Mouse (Mus musculus) forelimb bud, embryonic 11.5 days (tissue): Measurements from ENCODE around the gene 9430038I01Rik.
"Not testable (repeated sequence)": the region's sequence is repeated elsewhere in the genome, so short reads cannot be mapped to it uniquely, and the experiment has no call there.

ENCODE experiments used
- DNase-seq: peaks from one replicate; pipeline ENCODE4 v3.0.0-alpha.2; 2012; ENCODE audit warnings: low read depth, low spot score

Gene 9430038I01Rik

DNA sequence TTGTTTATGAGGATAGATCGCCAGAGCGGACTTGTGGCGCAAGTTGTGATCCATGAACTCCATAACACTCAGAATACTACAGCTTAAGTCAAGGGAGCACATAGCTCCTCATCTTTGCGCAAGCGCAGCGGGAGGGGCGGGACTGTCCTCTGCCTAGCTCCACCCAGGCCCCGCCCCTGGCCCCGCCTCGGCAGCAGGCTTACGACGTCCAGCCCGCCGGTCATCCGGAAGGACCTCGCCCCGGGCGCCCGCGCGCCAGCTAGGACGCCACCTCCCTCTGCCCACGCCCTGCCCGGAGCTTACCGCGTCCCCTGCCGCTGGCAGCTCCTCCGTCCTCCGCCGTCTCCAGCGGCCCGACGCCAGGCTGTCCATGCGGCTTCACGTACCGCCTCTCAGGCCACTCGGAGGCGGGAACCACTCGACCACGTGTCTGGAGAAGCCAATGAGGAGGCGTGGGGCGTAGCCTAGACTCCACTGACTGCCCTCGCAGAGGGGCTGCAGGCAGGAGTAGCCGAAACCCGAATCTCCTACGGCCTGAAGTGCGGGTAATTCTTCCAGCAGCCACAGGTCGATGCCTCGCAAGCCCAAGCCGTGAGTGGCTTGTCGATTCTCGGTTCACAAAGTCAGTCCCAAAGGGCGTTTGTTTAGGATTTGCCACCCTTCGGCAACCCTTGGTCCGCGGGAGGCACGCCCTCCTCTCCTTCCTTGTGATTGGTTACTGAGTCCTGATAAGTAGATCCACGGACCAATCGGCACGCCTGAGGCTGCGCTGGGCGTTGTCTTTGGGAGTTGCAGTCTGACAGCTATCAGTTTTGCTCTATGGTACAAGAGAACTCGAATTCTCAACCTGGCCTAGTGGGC lies at the start of gene 9430038I01Rik:
TSS of gene 9430038I01Rik (minus strand) at position 426 of the 861 bp plus-strand sequence.
- peak; percentile 93 for DNase-seq

DNA sequence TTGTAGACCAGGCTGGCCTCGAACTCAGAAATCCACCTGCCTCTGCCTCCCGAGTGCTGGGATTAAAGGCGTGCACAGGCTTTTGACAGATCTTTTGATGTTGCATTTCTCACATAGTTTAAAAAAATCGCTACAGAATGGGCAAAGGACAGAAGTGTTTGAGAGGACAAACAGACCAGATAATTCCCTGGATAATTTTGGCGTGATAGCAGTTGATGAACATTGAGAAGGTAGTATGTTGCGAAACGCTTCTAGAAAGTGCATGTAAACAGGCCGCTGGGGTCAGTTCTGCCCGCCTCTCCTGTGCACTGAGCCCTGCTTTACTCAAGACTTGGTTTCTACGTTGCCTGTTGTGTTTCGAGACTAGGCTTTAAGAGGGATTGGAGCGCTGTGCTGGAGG lies 34.8 kb upstream of the 9430038I01Rik start:
- no peak for DNase-seq

DNA sequence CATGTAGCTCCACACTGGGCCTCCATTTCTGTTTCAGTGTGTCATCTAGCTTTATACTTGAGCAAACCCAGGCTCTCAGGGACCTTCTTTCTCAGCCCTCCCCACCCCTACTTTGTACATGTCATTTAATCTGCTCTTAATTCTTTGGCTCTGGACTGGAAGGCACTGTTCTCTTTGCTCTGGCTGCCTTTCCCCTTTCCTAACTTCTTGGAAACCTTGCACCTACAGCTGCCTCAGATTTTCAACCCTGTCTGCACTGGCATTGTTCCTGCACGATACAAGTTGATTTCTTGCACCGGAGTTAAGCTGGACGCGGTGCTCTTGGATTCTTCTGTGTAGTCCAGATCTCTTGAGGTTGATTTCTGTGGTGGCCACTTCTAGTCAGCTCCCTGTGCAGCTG lies 32.4 kb upstream of the 9430038I01Rik start:
- no peak for DNase-seq

DNA sequence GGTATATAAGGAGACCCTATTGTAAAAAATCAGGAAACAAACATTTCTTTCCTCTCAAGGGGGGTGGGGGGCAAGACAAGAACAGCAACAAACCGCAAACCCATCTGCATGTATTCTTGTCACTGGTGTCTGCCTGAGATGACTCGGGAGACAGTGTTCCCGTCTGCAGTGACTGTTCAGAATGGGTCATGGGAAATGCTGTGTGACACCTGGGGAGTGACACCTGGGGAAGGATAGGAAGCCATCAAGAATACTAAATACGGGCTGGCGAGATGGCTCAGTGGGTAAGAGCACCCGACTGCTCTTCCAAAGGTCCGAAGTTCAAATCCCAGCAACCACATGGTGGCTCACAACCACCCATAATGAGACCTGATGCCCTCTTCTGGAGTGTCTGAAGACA lies 28.4 kb upstream of the 9430038I01Rik start:
- DNase-seq, result not testable (repeated sequence)

DNA sequence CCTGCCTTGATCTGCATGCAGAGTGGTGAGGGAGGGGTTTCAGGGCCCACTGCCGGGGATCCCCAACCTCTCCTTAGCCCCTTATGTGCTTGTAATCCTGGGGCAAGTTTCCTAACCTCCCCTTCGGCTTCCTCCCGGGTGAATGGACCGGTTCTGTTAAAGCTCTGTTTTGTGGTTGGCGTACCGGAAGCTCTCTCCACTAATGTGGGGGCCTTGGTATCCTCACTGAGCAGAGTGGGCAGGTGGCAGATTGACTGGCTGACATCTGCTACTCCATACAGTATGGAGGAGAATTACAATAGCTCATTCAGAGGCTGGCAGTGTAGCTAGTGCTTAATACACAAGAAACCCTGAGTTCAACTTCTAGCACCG lies 27.6 kb upstream of the 9430038I01Rik start:
- DNase-seq, result peak; percentile 12

DNA sequence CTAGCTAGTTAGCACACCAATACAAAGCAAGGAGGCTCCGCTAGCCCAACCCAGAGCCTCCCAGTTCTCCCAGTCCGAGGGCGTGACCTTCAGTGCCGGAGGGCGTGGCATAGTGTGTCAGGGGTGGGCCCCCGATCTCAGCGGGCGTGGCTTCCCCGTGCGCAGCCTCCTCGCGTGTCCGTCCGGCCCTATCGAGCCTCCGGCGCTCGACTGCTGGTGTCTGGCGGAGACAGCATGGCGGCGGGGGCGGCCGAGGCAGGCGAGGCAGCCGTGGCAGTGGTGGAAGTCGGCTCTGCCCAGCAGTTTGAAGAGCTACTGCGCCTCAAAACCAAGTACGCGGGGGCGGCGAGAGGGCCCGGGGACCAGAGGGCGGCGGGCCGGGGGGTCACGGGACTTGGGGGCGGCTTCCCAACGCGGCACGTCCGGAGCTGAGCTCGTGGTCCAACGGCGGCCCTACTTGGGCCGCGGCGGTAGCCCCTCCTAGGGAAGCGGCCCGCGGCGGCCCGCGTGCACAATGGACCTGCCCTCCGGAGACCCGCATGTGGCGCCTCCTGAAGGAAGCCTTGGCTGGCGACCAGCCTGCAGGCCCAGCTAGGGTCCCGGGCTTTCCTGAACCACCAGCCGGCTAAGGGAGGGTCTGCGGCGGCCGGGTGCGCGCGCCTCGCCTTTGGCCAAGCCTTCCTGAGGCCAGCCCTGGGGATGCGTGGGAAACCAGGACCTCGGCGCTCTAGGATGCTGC lies 27.0 kb upstream of the 9430038I01Rik start, which contains the start of gene Glrx3:
TSS of gene Glrx3 (plus strand) at position 175 of the 739 bp plus-strand sequence.
- peak; percentile 90 for DNase-seq

DNA sequence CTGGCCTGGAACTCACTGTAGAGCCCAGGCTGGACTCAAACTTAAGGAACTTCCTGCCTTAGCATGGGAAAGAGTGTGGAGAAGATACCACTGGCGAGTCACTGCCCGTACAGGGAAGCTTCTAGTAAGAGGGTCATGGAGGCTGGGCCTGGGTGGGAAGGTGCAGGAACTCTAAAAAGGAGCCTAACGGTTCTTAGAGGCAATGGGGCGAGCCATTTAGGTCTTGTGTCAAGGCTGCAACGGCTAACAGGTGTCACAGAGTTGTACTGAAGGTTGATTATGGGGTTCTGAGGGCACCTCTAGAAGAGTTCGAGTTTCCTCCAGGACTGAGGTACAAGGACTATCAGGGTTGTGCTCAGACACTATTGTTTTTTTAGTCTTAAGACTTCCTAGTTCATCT lies 26.3 kb upstream of the 9430038I01Rik start:
- no peak for DNase-seq

DNA sequence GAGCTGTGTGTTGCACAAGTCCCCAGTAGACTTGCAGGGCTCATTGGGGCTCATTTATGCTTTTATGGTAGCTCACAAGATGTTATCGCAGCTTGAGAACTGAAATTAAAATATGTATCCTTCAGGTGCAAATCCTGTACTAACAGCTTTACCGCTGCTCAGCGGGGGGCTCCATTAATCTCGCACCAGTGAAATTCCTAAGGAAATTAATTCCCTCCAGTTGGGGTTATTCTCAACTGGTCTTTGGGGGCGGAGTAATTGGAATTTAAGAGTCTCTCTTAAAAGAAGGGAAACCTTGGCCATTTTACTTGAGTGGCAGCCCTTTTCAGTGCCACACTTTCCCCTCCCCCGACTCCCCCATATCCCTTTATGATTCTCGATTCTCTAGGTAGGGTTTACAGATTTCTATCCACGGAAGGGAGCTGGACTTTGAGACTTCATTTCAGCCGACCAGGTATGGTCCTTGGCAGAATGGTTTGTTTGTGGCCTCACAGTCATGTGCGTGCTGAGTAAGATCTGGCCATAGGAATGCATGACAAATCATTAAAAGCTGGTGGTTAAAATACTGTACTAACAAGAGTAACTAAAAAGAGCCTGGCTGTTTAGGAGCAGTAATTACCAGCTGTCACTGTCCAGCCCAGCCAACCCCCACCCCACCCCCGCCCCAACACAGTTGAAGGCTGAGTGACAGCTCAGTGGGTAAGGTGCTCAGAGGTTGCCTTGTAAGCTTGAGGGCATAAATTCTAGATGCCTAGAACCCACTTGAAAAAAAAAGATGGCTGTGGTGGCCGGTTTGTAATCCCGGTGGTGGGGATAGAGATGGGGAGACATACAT lies 21.4 kb upstream of the 9430038I01Rik start:
- DNase-seq, result peak; percentile 36

DNA sequence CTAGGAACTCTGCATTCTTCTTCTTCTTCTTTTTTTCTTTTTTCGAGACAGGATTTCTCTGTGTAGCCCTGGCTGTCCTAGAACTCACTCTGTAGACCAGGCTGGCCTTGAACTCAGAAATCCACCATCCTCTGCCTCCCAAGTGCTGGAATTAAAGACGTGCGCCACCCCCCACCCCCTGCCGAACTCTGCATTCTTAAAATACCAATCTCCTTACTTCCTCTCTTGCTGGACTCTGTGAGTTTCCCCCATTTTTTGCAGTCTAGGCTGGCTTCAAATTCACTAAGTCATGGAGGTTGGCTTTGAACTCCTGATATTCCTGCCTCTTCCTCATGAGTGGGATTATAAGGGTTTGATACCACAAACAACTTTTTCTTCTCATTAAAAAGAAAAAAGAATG lies 16.1 kb upstream of the 9430038I01Rik start:
- DNase-seq, result no peak

DNA sequence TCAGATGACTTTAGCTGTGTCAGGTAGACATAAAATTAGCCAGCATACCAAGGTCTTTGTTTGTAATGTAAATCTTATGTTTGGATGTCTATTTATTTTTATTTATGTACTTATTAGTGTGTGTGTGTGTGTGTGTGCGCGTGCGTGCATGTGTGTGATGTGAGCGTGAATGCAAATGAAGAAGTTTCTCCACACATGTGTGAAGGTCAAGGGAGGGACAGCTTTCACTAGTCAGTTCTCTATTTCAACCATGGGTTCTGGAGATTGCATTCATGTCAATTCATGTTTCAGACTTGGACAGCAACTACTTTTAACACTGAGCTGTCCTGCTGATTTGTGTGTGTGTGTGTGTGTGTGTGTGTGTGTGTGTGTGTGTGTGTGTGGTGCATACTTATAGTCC lies 10.7 kb upstream of the 9430038I01Rik start:
- DNase-seq, result no peak

DNA sequence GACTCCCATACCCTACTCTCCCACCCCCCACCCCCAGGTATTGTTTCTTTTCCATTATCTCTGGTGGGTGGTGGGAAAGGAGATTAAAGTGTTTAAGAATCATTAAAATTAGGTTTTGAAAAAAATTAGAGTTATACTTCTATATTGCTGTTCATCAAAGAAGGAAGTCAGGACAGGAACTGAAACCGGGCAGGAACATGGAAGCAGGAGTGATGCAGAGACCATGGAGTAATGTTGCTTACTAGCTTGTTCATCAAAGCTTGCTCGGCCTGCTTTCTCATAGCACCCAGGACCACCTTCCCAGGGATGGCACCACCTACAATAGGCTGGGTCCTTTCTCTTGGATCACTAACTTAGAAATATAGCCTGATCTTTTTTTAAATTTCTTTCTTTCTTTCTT lies 10.0 kb upstream of the 9430038I01Rik start:
- no peak for DNase-seq

DNA sequence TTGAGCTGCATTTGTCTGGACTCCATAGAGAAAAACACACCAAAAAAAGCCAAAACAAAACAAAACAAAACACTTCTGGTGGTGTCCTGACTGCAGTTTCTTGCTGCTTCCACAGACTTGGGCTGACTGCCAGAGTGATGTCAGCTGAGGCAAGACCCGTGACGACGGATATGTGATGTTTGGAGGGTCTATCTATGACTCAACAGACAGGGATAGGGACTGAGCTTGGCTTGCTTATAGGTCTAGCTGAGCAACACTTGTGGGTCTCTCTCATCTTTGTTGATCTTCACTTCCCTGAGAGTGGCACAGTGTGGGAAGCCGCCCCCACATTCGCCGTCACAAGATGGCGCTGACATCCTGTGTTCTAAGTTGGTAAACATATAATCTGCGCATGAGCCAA lies 4.1 kb upstream of the 9430038I01Rik start:
- no peak for DNase-seq

DNA sequence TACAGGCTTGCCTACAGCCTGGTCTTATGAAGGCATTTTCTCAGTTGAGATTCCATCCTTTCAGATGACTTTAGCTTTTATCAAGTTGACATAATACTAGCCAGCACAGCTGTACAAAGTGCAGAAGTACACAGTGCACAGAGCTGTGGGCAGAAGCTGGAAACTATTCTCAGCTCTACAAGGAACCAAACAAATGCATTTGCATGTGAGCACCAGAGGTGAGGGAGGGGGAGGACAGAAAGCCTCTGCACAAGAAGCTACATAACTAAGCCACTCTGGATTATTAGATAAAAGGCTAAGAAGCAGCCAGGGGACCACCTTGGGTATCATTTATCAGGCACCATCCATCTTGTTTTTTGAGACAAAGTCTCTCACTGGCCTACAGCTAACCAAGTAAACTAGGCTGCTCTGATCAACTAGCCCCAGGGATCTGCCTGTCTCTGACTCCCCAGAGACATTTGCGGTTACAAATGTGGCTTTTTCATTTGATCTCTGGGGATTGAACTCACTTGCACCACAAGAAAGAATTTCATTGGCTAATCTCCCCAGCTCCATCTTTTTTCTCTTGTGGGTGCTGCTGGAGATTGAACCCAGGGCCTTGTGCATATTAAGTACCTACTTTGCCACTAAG lies 3.0 kb downstream of the 9430038I01Rik start:
- DNase-seq, result no peak

DNA sequence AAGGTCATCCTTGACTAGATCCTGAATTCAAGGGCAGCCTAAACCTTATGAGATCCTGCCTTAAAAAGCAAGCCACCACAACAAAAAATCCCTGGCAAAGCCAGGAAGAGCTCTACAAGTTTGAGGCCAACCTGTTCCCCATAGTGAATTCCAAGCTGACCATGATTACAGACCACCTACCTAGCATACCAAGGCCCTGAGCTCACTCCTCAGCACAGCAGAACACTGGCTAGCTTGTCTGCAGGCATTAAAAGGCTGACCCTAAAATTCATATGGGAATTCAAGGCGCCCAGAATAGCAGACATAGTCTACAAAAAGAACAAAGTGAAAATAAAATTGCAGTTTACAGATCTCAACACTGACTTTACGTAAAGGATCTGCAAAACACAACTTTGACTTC lies 6.4 kb downstream of the 9430038I01Rik start:
- peak; percentile 13 for DNase-seq

DNA sequence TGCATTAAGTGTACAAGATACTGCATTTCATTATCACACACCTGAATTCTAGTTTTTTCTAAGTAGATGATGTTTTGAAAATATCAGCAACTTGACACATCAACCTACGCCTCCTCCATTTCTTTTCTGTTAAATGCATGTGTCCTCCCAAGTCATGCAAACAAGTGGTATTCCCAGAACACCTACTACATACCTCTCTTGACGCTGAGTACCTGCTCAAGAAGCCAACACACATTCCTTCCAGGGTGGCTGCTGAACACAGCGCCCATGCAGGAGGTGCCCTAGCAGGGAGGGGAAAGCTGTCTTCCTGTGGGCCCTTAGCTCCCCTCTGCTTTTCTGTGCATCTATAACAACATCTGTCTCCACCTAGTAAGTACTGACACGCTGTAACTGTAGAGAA lies 11.6 kb downstream of the 9430038I01Rik start:
- no peak for DNase-seq

DNA sequence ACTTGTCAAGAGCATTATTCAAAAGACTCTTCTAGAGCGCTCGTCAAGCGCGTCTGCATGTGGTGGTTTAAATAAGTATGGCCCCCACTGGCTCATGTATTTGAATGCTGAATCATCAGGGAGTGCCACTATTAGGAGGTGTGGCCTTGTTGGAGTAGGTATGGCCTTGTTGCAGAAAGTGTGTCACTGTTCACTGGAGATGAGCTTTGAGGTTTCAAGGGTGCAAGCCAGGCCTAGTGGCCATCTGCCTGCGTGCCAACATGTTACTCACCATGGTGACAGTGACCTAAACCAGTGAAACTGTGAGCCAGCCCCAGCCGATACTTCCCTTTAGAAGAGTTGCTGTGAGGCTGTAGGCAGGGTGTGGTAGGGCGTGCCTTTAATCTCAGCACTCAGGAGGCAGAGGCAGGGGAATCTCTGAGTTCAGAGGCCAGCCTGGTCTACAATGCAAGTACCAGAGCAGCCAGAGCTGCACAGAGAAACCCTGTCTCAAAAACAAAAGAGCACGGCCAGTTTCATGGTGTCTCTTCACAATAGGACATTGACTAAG lies 13.1 kb downstream of the 9430038I01Rik start:
- DNase-seq, result no peak

DNA sequence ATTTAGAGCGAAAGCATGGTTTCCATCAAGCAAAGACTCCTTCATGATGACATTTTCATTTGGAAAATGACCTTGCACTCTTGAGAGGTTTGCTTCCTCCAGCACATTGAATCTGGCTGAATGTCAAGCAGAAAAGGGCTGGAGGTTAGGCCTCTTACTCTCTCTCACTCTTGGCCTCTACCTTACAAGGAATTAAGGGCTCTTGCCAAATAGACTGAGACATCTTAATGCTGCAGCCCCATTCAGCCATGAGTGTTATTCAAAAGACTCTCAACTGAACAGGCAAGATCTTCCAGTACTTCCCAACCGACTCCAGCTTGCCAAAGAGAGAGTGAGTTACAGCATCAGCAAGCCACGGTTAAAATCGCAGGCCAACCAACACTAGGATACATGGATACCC lies 15.1 kb downstream of the 9430038I01Rik start:
- no peak for DNase-seq

DNA sequence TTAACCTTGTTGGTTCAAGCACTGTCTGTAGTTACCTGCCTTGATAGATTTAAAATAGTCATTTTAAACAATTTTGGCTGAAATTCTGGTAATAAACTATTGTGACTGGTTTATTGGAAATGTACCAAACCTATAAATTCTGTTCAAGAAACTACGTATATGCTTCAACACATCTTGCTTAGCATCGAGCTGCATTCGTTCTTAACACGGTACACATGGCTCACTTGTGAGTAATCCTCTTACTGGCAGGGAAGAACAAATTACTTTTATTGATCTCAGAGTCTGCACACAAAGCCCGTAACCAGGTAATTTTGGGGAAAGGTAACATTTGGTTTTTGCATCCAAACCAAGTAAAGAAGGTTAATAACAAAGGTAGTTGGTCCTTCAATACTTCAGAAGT lies 22.7 kb downstream of the 9430038I01Rik start:
- no peak for DNase-seq

DNA sequence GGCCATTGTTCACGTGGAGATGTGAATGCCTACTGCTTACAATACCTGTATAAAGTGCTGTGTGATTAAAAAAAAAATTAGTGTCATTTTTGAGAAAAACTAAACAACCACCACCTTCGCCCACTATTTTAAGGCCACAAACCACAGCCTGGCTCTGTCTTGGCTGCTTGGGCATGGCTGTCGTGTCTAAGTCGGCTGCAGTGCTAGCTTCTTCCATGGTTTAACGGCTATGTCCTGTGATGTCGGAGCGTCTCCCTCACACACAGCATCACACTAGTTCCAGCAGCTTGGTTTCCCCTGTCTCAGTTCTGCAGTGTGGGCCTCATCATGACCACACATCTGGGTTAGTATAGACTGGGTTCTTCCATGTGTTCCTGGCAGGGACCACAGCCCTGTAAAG lies 35.6 kb downstream of the 9430038I01Rik start:
- no peak for DNase-seq

DNA sequence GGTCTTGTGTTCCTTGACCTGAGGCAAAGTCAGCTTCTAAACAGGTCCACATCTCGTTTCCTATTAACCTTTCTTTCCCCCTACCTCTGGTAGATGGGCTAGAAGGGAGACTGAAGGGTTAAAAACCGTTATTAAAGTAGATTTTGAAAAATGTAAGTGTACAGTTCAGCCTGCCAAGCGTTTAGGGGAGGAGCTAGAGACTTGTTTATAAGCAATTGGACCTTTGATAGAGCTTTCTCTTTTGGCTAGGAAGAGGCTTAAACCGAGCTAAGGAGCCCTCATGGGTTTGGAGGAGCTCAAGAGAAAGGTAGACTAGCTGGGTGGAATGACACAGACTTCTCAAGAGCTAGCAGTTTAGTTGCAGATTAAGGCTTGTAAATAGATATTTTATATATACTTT lies 38.8 kb downstream of the 9430038I01Rik start:
- no peak for DNase-seq

DNA sequence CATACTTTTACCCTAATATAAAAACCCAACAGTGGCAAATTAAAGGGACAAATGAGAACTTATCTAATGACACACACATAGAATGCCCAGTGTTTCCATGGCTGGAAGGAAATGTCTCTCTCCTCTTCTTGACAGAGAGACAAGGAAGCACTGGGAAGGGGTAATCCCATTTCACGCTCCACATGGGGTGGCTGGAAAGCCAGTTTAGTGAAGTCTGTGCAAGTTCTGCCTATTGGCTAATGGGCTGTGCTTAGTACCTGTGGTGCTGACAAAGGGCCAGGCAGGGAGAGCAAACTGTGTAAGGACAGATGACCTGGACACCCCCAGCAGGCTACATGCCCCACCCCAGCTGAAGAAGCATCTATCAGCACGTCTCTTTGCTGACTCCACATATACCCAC lies 40.4 kb downstream of the 9430038I01Rik start:
- no peak for DNase-seq
